Mouse (Mus musculus) fat pad, adult 2 months (tissue): ENCODE data around the gene Slc36a1.

Experiments used
- DNase-seq: peaks from one replicate; pipeline ENCODE4 v3.0.0-alpha.2; 2011; ENCODE audit warnings: low read depth, low spot score; ENCODE audit errors: extremely low read depth

The Slc36a1 gene

GRCm38 (mm10) chr11:55208001-55208690, 4.0 kb downstream of the Slc36a1 start:
- DNase-seq: no peak

GRCm38 (mm10) chr11:55209032-55209431, 4.9 kb downstream of the Slc36a1 start:
- DNase-seq: no peak

DNA sequence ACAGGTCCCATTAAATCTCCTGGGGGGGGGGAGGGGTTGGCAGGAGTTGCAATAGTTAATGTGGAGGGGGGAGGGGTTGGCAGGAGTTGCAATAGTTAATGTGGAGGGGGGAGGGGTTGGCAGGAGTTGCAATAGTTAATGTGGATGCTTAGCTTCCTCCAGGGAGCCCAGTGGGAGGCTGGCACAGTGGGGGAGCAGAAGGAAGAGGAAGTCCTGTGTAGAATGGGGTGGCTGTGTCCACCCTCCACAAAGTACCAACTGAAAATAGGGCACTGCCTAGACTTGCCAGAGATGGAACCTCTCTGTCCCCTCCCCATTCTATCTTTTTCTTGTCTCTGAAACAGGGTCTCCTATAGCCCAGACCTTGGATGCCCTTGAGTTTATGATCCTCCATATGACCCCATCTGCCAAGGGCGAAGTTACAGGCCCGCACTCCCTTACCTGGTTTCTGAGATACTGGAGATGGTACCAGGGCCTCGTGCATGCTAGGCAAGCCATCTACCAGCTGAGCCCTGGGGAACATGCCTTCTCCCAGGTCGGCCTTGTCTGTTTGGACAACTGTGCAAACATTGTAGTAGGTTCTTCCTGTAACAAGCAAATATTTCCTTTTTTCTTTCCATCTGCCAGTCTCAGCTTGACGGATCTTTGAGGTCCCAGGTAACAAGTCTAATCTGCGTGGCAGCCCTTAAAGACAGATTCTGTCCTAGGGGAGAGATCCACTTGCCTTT, 5.6 kb downstream of the Slc36a1 start:
- no peak for DNase-seq

DNA sequence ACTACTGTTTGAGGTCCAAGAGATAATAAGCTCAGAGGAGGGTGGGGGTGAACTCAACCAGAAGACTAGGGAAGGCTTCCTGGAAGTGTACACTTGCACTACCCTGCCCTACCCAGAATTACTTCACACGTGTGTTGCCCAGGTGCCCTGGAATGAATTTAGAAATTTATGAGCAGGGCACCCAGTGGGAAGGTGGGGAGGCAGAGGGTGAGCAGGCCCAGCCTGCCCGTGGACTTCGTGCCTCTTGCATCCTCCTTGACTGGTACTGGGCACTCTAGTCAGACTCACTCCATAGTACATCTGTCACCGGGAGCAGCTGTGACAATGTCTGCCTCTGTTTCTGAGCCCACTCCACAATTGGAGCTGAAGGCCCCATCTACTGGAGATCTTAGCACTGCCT, 9.4 kb downstream of the Slc36a1 start:
- DNase-seq: no peak

- DNase-seq: no peak
Measured at GRCm38 (mm10) chr11:55214161-55214560, 10.0 kb downstream of the Slc36a1 start.

GRCm38 (mm10) chr11:55214978-55215377, 10.8 kb downstream of the Slc36a1 start:
- no peak for DNase-seq

DNA sequence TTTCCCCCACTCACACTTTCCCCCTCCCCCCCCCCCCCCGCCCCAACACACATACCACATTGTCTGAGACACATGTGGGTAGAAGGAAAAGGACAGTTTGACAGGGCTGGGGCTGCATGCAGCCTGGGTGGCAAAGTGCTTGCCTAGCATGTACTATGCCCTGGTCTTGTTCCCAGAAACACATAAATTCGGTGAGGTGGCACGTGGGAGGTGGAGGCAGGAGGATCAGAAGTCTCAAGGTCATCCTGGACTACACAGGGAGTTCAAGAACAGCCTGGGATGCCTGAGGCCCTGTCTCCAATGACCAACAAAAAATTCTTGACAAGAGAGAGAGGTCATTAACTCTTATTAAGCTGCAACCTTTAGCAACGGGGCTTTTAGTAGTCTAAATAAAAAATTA, 11.9 kb downstream of the Slc36a1 start:
- no peak for DNase-seq

DNA sequence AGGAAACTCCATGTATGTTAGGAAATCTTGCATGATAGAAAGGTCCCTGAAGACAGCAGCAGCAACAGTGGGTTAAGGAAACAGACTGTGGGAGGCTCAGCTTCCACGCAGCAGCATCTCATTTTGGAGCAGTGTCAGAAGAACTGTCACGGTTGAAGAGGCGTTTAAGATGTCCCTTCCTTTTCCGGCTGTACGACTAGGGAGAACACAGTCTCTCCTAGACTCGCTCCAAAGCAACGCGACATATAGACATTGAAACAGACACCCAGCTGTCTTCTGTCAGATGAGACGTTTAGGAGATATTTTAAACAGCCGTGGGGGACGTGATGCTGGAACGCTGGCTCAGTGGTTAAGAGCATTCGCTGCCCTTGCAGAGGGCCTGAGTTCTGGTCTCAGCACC, 12.7 kb downstream of the Slc36a1 start:
- no peak for DNase-seq

DNA sequence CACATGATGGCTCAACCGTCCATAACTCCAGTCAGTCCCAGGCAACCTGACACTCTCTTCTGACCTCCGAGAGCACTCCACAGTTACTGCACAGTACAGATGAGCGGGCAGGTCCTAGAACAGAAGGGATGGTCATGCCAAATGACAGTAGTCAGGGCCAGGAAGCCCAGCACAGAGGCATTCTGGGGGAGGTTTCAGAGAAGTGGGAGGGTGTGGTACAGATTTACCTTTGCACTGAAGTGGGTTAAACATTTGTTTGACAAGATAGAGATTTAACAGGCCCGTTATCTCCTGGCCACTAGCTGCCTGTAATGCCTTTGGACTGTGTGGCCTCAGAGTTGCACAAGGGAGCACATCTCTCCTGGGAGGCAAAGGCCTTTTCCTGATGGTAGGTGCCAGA, 13.3 kb downstream of the Slc36a1 start:
- no peak for DNase-seq

- DNase-seq: no peak
Measured at GRCm38 (mm10) chr11:55217880-55218279, 13.7 kb downstream of the Slc36a1 start.

DNA sequence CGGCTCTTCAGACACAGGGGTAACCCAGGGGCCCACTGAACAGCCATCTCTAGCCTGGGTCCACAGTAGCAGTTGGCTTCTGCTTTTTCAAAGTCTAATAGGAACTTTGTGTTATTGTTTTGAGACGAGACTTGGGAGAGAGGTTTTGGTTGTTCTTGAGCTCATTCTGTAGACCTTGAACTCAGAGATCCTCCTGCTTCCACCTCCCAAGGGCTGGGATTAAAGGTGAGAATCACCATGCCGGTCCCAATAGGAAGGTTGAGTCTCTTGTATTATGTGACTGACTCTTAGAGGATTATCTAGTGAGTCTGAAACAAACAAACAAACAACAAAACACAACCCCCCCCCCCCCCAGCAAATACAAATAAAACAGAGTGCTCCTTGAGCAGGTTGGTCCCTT, 14.3 kb downstream of the Slc36a1 start:
- DNase-seq: no peak

DNA sequence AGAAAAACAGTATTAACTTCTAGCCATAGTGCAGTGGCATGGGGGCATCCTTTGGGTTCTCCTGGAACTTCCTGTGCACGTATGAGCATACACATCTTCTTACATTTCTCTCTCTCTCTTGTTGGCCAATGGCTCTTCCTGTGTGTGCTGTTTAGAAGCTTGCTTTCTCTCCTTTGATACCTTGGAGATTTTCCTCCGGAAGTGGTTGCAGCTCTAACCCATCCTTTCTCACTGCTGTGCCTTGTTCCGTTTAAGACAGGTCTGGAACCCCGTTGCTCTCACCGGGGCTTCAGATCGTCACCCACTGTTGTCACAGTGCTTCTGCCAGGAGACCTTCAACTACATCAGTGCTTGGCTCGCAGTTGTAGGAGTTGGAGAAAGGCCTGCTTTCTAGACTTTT, 17.2 kb downstream of the Slc36a1 start:
- DNase-seq: no peak

GRCm38 (mm10) chr11:55231034-55231433, 26.9 kb downstream of the Slc36a1 start:
- DNase-seq: no peak

- no peak for DNase-seq
Measured at GRCm38 (mm10) chr11:55234288-55234687, 30.1 kb downstream of the Slc36a1 start.

DNA sequence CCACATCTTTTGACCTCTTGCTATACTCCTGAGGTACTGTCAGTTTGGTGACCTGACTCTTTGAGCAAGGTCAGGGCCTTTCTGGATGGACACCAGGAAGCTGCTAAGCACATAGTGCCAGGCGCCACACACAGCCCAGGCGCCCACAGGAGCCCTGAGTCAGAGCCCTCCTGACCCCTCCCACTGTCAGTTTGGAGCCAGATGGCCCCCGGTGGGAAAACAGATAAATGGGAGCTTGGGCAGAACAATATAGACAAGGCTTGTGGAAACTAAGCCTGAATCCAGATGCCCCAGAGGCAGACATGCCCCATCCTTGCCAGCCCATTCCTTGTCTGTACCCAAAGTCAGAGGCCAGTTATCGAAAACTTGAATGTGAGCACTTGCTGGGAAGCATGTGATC, 30.6 kb downstream of the Slc36a1 start:
- DNase-seq: no peak

DNA sequence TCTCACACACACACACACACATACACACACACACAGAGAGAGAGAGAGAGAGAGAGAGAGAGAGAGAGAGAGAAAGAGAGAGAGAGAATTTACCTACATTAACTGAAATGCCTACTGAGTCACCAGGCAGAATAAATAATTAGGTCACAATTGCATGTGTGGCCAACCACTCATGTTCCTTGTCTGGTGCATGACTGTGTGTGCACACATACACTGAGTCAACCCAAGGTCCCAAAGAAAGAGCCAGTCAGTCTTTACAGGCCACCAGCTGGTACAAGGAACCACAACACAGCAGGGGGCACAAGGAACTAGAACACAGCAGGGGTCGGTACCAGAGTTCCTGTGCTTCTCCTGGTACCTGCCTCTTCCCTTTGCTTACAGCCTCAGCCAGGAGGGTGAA, 32.7 kb downstream of the Slc36a1 start:
- DNase-seq: no peak

DNA sequence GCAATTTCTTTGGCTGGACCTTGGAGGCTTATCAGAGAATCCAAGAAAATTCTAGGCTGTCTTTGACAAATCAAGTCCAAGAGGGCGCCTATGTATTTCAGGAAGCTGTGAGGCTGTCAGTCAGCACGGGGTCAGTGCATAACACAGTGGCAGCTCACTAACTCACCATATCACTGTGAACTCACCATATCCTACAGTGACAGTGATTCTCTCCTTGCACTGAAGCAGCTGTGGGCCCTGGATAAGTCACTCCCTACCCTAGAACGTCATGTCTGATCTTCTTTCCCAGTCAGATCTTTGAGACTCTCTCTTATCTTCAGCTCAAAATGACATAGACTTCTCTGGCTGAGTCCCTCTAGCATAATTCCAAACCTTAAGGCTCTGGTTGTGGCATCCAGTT, 35.3 kb downstream of the Slc36a1 start:
- DNase-seq: no peak

GRCm38 (mm10) chr11:55240556-55240955, 36.4 kb downstream of the Slc36a1 start:
- DNase-seq: no peak

GRCm38 (mm10) chr11:55250527-55250926, 46.4 kb downstream of the Slc36a1 start:
- DNase-seq: no peak

GRCm38 (mm10) chr11:55253391-55253790, 49.2 kb downstream of the Slc36a1 start:
- no peak for DNase-seq

GRCm38 (mm10) chr11:55261105-55261504, 57.0 kb downstream of the Slc36a1 start:
- no peak for DNase-seq

GRCm38 (mm10) chr11:55262000-55262399, 57.9 kb downstream of the Slc36a1 start:
- no peak for DNase-seq

DNA sequence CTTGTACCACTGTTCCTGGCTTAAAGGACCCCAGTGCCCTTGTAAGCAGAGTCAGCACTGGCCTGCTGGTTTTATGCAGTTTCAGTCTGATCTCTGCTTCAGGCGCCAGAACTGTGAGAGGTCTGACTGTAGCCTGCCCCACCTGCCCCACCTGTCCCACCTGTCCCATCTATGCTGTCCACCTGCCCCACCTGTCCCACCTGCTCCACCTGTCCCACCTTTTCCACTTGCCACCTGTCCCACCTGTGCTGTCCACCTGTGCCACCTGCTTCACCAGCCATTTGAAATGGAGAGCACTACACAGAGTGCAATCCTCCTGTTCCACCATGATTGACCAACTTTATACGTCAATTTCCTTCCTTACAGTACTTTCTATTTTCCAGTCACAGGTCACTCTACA, 60.2 kb downstream of the Slc36a1 start:
- DNase-seq: no peak
